Mouse (Mus musculus): Measurements from ENCODE around the gene Gm38392.

DNA sequence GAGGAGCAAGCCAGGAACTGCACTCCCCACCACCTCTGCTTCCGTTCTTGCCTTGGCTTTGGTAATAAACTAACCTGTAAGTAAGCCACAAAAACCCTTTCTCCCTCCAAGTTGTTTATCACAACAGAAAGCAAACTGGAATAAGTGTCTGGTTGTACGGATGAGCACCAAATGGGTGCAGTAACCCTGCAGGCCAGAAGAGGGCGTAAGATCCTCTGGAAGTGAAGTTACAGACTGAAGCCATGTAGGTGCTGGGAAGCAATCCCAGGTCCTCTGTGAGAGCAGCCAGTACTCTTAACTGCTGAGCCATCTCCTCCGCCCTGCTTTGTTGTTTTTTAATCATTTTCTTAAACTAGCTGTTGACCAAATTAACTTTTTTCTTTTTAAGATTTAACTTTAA is 13.0 kb downstream of the Gm38392 start:
- TF ChIP-seq POLR2A (IDR thresholded peaks at IDR 0.05; ENCODE audit: borderline replicate concordance, control insufficient read depth, low read depth, low read length): no peak
- peak; percentile 35; the same call in 1 of the 2 replicates for TF ChIP-seq CTCF (IDR thresholded peaks at IDR 0.05; ENCODE audit: control insufficient read depth, insufficient read depth, low read length)

All from bone marrow, adult 2 months (tissue).